Mouse (Mus musculus): ENCODE results near the gene Mymx. TPM values are rescaled to one million over a fixed set of nuclear protein-coding genes. Genes with fewer than 3 reads are reported as not detected.

Gene Mymx
- polyA plus RNA-seq, 1 experiment from 2014 or later, result 0.39 TPM

- ATAC-seq (ENCODE audit: low read depth), result no peak
- no peak overlapping the region for H3K9ac ChIP-seq (ENCODE audit: low read length)
- no peak overlapping the region for H3K4me2 ChIP-seq (ENCODE audit: low read depth, low read length)
- 0 out of 2 replicates have a peak, but pooled peaks cover 2% of the 10 kb centered on the region for H3K27me3 ChIP-seq (ENCODE audit: control insufficient read depth, insufficient read depth, low read depth, low read length)
- no peaks in the 10 kb centered on the region for H3K36me3 ChIP-seq (ENCODE audit: control insufficient read depth, insufficient read depth, low read length)
- no peak overlapping the region for H3K27ac ChIP-seq (ENCODE audit: low read length)
- no peak overlapping the region for H3K4me3 ChIP-seq (ENCODE audit: low read length)
- H3K9me3 ChIP-seq (ENCODE audit: control insufficient read depth, low read length), result no peaks in the 10 kb centered on the region
- WGBS, result 72% methylated on average over 8 of the region's 8 CpGs
- peaks cover 28% of the 10 kb centered on the region for H3K4me1 ChIP-seq (replicated peaks; ENCODE audit: control insufficient read depth, insufficient read depth, low read length)
These were observed 1.6 kb downstream of the Mymx start for GRCm38 (mm10) chr17:45600267-45600666.

GRCm38 (mm10) chr17:45599446-45600242, 2.3 kb downstream of the Mymx start, which contains the start of gene Slc29a1:
Gene Slc29a1 (minus strand): TSS chr17:45599606.
- ATAC-seq (ENCODE audit: low read depth), result peak; percentile 34

DNA sequence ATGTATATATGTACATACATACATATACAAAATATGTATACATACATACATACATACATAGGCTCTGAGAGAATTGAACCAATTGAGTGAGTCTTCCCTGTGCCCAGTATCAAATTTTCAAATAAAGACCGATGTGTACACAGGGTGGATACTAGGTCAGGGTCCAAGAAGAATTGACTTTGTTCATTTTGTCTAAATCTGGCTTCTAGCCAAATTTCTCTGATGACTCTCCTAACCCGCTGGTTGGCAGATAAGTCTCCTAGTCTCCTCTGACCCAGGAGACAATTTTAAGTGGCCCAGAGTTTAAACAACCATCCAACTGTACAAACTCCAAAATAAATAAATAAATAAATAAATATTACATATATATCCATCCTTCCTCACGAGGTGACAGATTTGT, 3.0 kb downstream of the Mymx start:
- WGBS, result 29% methylated on average over 3 of the region's 3 CpGs
- H3K4me1 ChIP-seq (replicated peaks; ENCODE audit: control insufficient read depth, insufficient read depth, low read length), result peaks cover 37% of the 10 kb centered on the region
- no peak for ATAC-seq (ENCODE audit: low read depth)
- H3K27ac ChIP-seq (ENCODE audit: low read length), result no peak overlapping the region
- peak overlapping the region; percentile 71 for H3K4me2 ChIP-seq (ENCODE audit: low read depth, low read length)
- H3K4me3 ChIP-seq (ENCODE audit: low read length), result peak overlapping the region; percentile 44
- H3K9me3 ChIP-seq (ENCODE audit: control insufficient read depth, low read length), result no peaks in the 10 kb centered on the region
- 0 out of 2 replicates have a peak, but pooled peaks cover 2% of the 10 kb centered on the region for H3K27me3 ChIP-seq (ENCODE audit: control insufficient read depth, insufficient read depth, low read depth, low read length)
- H3K9ac ChIP-seq (ENCODE audit: low read length), result peak overlapping the region; percentile 61; the same call in 1 of the 2 replicates
- no peaks in the 10 kb centered on the region for H3K36me3 ChIP-seq (ENCODE audit: control insufficient read depth, insufficient read depth, low read length)

More at GRCm38 (mm10) chr17:45599446-45600242, 2.3 kb downstream of the Mymx start, which contains the start of gene Slc29a1:
- Histone ChIP-seq H3K4me2 (ENCODE audit: low read depth, low read length) (peak within 1 kb of the TSS; percentile 71), H3K27ac (ENCODE audit: low read length) (no peak within 1 kb of the TSS), H3K4me3 (ENCODE audit: low read length) (peak within 1 kb of the TSS; percentile 44), H3K27me3 (ENCODE audit: control insufficient read depth, insufficient read depth, low read depth, low read length) (0 out of 2 replicates have a peak, but pooled peaks cover 2% of the 10 kb centered on the region), H3K4me1 (replicated peaks; ENCODE audit: control insufficient read depth, insufficient read depth, low read length) (peaks cover 30% of the 10 kb centered on the region), H3K36me3 (ENCODE audit: control insufficient read depth, insufficient read depth, low read length) (no peaks in the 10 kb centered on the region), H3K9me3 (ENCODE audit: control insufficient read depth, low read length) (no peaks in the 10 kb centered on the region), H3K9ac (ENCODE audit: low read length) (peak within 1 kb of the TSS; percentile 61)
- 19% methylated on average over 31 of the region's 32 CpGs for WGBS

- Histone ChIP-seq H3K4me2 (ENCODE audit: low read depth, low read length) (no peak overlapping the region), H3K4me3 (ENCODE audit: low read length) (no peak overlapping the region)
- no peak for ATAC-seq (ENCODE audit: low read depth)
These were observed 3.5 kb downstream of the Mymx start for GRCm38 (mm10) chr17:45598376-45598775.

GRCm38 (mm10) chr17:45597787-45598186, 4.1 kb downstream of the Mymx start:
- WGBS, result 27% methylated on average over 3 of the region's 3 CpGs
- H3K27ac ChIP-seq (ENCODE audit: low read length), result no peak overlapping the region
- no peak overlapping the region for H3K4me2 ChIP-seq (ENCODE audit: low read depth, low read length)
- 0 out of 2 replicates have a peak, but pooled peaks cover 2% of the 10 kb centered on the region for H3K27me3 ChIP-seq (ENCODE audit: control insufficient read depth, insufficient read depth, low read depth, low read length)
- H3K4me1 ChIP-seq (replicated peaks; ENCODE audit: control insufficient read depth, insufficient read depth, low read length), result peaks cover 45% of the 10 kb centered on the region
- no peak overlapping the region for H3K9ac ChIP-seq (ENCODE audit: low read length)
- no peaks in the 10 kb centered on the region for H3K9me3 ChIP-seq (ENCODE audit: control insufficient read depth, low read length)
- H3K36me3 ChIP-seq (ENCODE audit: control insufficient read depth, insufficient read depth, low read length), result no peaks in the 10 kb centered on the region
- H3K4me3 ChIP-seq (ENCODE audit: low read length), result no peak overlapping the region
- ATAC-seq (ENCODE audit: low read depth), result peak; percentile 27; the same call in 1 of the 2 replicates

More at GRCm38 (mm10) chr17:45598376-45598775, 3.5 kb downstream of the Mymx start:
- Histone ChIP-seq H3K27ac (ENCODE audit: low read length) (no peak overlapping the region), H3K9ac (ENCODE audit: low read length) (no peak overlapping the region), H3K9me3 (ENCODE audit: control insufficient read depth, low read length) (no peaks in the 10 kb centered on the region), H3K36me3 (ENCODE audit: control insufficient read depth, insufficient read depth, low read length) (no peaks in the 10 kb centered on the region), H3K4me1 (replicated peaks; ENCODE audit: control insufficient read depth, insufficient read depth, low read length) (peaks cover 39% of the 10 kb centered on the region), H3K27me3 (ENCODE audit: control insufficient read depth, insufficient read depth, low read depth, low read length) (0 out of 2 replicates have a peak, but pooled peaks cover 2% of the 10 kb centered on the region)
- WGBS, result 89% methylated on average over 2 of the region's 2 CpGs

- Histone ChIP-seq H3K27ac (ENCODE audit: low read length) (peak overlapping the region; percentile 15; the same call in 1 of the 2 replicates), H3K36me3 (ENCODE audit: control insufficient read depth, insufficient read depth, low read length) (no peaks in the 10 kb centered on the region), H3K4me3 (ENCODE audit: low read length) (no peak overlapping the region), H3K9me3 (ENCODE audit: control insufficient read depth, low read length) (no peaks in the 10 kb centered on the region), H3K4me1 (replicated peaks; ENCODE audit: control insufficient read depth, insufficient read depth, low read length) (peaks cover 53% of the 10 kb centered on the region), H3K27me3 (ENCODE audit: control insufficient read depth, insufficient read depth, low read depth, low read length) (no peaks in the 10 kb centered on the region), H3K9ac (ENCODE audit: low read length) (no peak overlapping the region), H3K4me2 (ENCODE audit: low read depth, low read length) (no peak overlapping the region)
- 36% methylated on average over 11 of the region's 11 CpGs for WGBS
- peak; percentile 44 for ATAC-seq (ENCODE audit: low read depth)
These were observed 5.1 kb downstream of the Mymx start for GRCm38 (mm10) chr17:45596631-45597396.

- ATAC-seq (ENCODE audit: low read depth), result peak; percentile 16
These were observed 6.0 kb downstream of the Mymx start for GRCm38 (mm10) chr17:45595736-45596390.

DNA sequence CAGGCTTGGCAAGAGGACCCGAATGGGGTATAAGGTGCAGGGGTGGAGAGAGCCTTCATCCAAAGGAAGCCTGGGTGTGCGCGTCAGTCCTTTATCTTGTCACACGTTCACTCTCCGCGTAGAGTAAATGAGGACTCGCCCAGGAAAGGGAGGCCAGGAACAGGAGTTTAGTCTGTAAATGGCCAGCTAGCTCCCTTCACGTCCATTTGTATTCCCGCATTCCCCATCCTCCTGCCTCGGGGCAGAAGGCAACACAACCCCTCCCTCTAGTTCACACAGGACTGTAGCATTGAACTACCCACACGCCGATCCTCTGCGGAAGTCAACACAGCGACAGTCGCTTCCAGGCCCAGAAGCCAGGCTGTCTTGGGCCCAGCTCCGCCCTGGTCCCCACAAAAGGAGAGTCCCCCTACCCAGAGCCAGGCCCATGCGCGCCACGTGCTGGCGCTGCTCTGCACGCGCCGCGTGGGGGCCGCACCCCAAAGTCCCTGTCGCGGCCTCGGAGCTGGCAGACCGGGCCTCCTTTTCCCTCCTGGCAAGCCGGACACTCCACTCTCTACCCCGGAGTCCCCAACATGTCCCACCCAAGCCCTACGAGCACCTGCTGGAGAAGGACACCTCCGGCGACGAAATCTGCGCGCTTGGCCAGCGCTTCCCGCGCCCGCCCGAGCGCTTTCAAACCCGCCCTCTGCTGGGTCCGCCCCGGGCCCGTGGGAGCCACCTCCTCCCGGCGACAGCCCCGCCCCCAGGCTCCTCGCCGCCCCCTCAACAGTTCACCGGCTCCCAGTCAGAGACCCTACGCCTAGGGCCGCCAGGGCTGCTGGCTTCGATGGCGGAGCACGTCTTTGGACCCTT, 6.8 kb downstream of the Mymx start:
- H3K9me3 ChIP-seq (ENCODE audit: control insufficient read depth, low read length), result no peaks in the 10 kb centered on the region
- under 1% methylated on average over 57 of the region's 58 CpGs for WGBS
- H3K27ac ChIP-seq (ENCODE audit: low read length), result no peak overlapping the region; the same call in 1 of the 2 replicates
- H3K9ac ChIP-seq (ENCODE audit: low read length), result peak overlapping the region; percentile 85
- H3K4me1 ChIP-seq (replicated peaks; ENCODE audit: control insufficient read depth, insufficient read depth, low read length), result peaks cover 56% of the 10 kb centered on the region
- peak overlapping the region; percentile 99 for H3K4me2 ChIP-seq (ENCODE audit: low read depth, low read length)
- H3K36me3 ChIP-seq (ENCODE audit: control insufficient read depth, insufficient read depth, low read length), result no peaks in the 10 kb centered on the region
- ATAC-seq (ENCODE audit: low read depth), result peak; percentile 80
- H3K4me3 ChIP-seq (ENCODE audit: low read length), result peak overlapping the region; percentile 73
- H3K27me3 ChIP-seq (ENCODE audit: control insufficient read depth, insufficient read depth, low read depth, low read length), result no peaks in the 10 kb centered on the region

More at GRCm38 (mm10) chr17:45595736-45596390, 6.0 kb downstream of the Mymx start:
- Histone ChIP-seq H3K4me1 (replicated peaks; ENCODE audit: control insufficient read depth, insufficient read depth, low read length) (peaks cover 55% of the 10 kb centered on the region), H3K4me2 (ENCODE audit: low read depth, low read length) (peak overlapping the region; percentile 99), H3K36me3 (ENCODE audit: control insufficient read depth, insufficient read depth, low read length) (no peaks in the 10 kb centered on the region), H3K9ac (ENCODE audit: low read length) (peak overlapping the region; percentile 85), H3K4me3 (ENCODE audit: low read length) (peak overlapping the region; percentile 73), H3K27ac (ENCODE audit: low read length) (peak overlapping the region; percentile 15; the same call in 1 of the 2 replicates), H3K27me3 (ENCODE audit: control insufficient read depth, insufficient read depth, low read depth, low read length) (no peaks in the 10 kb centered on the region), H3K9me3 (ENCODE audit: control insufficient read depth, low read length) (no peaks in the 10 kb centered on the region)
- 11% methylated on average over 23 of the region's 23 CpGs for WGBS
